Mouse (Mus musculus): ENCODE measurements around the gene 9130023H24Rik.

DNA sequence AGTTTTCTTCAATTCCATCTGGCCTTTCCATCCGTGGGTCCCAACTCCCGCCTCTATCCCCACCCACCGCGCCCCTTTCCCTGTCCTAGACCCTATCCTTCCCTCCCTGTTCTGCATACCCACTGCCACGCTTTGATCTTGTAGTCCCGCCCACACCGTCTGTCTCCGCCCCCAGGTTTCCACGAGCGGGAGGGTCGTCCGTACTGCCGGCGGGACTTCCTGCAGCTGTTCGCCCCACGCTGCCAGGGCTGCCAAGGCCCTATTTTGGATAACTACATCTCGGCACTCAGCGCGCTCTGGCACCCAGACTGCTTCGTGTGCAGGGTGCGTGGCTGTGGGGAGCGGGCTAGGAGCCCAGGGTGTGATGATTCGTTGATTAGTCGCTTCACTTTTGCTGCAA lies 14.8 kb upstream of the 9130023H24Rik start:
- no peak for TF ChIP-seq POLR2A (IDR thresholded peaks at IDR 0.05; ENCODE audit: low read depth, low read length)
- no peak for TF ChIP-seq CTCF (IDR thresholded peaks at IDR 0.05; ENCODE audit: borderline replicate concordance, insufficient read depth, low read length)
